Mouse (Mus musculus) stomach, embryonic 16.5 days (tissue): ENCODE data around the gene Pld4. TPM values are rescaled to one million over a fixed set of nuclear protein-coding genes. Genes with fewer than 3 reads are reported as not detected.

Experiments used
- ATAC-seq: fragments of 200-750 bp; cut with Nextera tagmentation; 2 replicates; pipeline ENCODE4 v1.8.0; 2017; ENCODE audit warnings: moderate number of reproducible peaks, moderate TSS enrichment; ENCODE audit not compliant: insufficient read depth, low FRiP score
- H3K27ac ChIP-seq: fragments of 300-500 bp; sonication (generic); 2 replicates; pipeline ENCODE4 v1.5.1; 2014; ENCODE audit warnings: low read length
- H3K27me3 ChIP-seq: fragments of 300-500 bp; sonication (generic); 2 replicates; pipeline ENCODE4 v1.6.1; 2014; ENCODE audit warnings: low read length, control low read depth, mixed read lengths; ENCODE audit not compliant: control insufficient read depth, insufficient read depth
- H3K36me3 ChIP-seq: fragments of 300-500 bp; sonication (generic); 2 replicates; pipeline ENCODE4 v1.6.1; 2014; ENCODE audit warnings: low read length; ENCODE audit not compliant: control insufficient read depth, insufficient read depth
- H3K4me1 ChIP-seq: fragments of 300-500 bp; sonication (generic); 2 replicates; pipeline ENCODE4 v1.6.1; 2014; ENCODE audit warnings: low read length, control low read depth, mixed read lengths; ENCODE audit not compliant: control insufficient read depth, insufficient read depth
- H3K4me2 ChIP-seq: fragments of 300-500 bp; sonication (generic); 2 replicates; pipeline ENCODE4 v1.6.1; 2014; ENCODE audit warnings: low read depth, low read length, mixed read lengths
- H3K4me3 ChIP-seq: fragments of 300-500 bp; sonication (generic); replicated peaks from 2 replicates; pipeline ENCODE4 v1.5.1; 2014; ENCODE audit warnings: mild to moderate bottlenecking, low read length
- H3K9ac ChIP-seq: fragments of 300-500 bp; sonication (generic); 2 replicates; pipeline ENCODE4 v1.6.1; 2014; ENCODE audit warnings: low read length
- H3K9me3 ChIP-seq: fragments of 300-500 bp; sonication (generic); replicated peaks from 2 replicates; pipeline ENCODE4 v1.6.1; 2016; ENCODE audit warnings: low read length, control low read depth; ENCODE audit not compliant: control insufficient read depth
- WGBS: fragments of 180-500 bp; shearing (Covaris S2); extraction: QIAGEN DNeasy Blood & Tissue Kit; methylation state at CpG from one replicate; pipeline ENCODE4 v1.1.7; 2014; 5-methylcytosine and 5-hydroxymethylcytosine counted together
- polyA plus RNA-seq: library from polyadenylated mRNA; unstranded; fragments of >200 nt; fragmentation: Nextera tagmentation; extraction: Ambion mirVana; gene quantifications from 2 replicates; pipeline ENCODE4 v1.2.1, GENCODE M21; 2015

Gene Pld4
- polyA plus RNA-seq, 1 experiment from 2014 or later: 17.1 TPM

GRCm38 (mm10) chr12:112723028-112723330, 37.5 kb upstream of the Pld4 start:
- WGBS: 15% methylated on average over 5 of the region's 5 CpGs
- H3K9me3 ChIP-seq: no peaks in the 10 kb centered on the region
- H3K27ac ChIP-seq: peak overlapping the region; percentile 92
- peak overlapping the region; percentile 85 for H3K4me2 ChIP-seq
- no peaks in the 10 kb centered on the region for H3K36me3 ChIP-seq
- peaks cover 18% of the 10 kb centered on the region for H3K4me1 ChIP-seq
- H3K4me3 ChIP-seq: peak overlapping the region; percentile 73
- no peaks in the 10 kb centered on the region for H3K27me3 ChIP-seq
- H3K9ac ChIP-seq: peak overlapping the region; percentile 90
- ATAC-seq: no peak

GRCm38 (mm10) chr12:112723445-112723844, 37.0 kb upstream of the Pld4 start:
- H3K4me3 ChIP-seq: peak overlapping the region; percentile 73
- H3K27me3 ChIP-seq: no peaks in the 10 kb centered on the region
- H3K27ac ChIP-seq: no peak overlapping the region
- peaks cover 20% of the 10 kb centered on the region for H3K4me1 ChIP-seq
- H3K9ac ChIP-seq: peak overlapping the region; percentile 90
- no peaks in the 10 kb centered on the region for H3K9me3 ChIP-seq
- WGBS: 80% methylated on average over 6 of the region's 6 CpGs
- H3K4me2 ChIP-seq: peak overlapping the region; percentile 85
- no peak for ATAC-seq
- no peaks in the 10 kb centered on the region for H3K36me3 ChIP-seq

DNA sequence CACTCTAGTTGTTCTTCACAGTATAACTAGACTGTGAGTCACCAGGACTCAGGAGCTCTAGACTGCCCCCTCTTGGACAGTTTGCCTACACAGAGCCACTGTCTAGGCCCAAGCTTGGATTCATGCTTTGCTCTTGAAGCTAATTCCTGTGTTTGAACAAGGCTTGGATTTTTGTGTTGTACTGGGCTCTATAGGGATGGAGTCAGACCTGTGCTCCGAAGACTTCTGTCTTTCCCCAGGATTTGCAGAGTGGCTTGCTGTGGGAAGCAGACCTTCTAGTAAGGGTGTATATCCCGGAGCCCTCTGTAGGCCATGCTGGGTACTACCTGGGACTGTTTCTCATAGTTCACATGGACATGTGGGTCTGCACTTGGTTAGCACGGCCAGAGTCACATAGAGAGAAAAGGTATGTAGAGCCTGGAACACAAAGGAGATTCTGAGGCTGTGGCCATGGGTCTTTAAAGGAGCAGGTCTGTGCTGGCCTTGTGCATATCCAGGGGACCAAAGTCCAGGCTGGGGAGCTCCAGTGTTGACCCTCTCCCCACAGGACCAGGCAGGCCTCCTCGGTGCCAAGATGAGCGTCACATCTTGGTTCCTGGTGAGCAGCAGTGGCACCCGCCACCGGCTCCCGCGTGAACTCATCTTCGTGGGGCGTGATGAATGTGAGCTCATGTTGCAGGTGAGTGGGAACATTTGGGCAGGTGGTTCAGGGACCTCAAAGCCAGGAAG, 36.2 kb upstream of the Pld4 start:
- WGBS: 76% methylated on average over 11 of the region's 11 CpGs
- ATAC-seq: no peak
- H3K4me3 ChIP-seq: no peak overlapping the region
- H3K27ac ChIP-seq: no peak overlapping the region
- H3K4me1 ChIP-seq: peaks cover 24% of the 10 kb centered on the region
- no peak overlapping the region; the same call in 1 of the 2 replicates for H3K4me2 ChIP-seq
- no peaks in the 10 kb centered on the region for H3K9me3 ChIP-seq
- H3K9ac ChIP-seq: no peak overlapping the region
- no peaks in the 10 kb centered on the region for H3K27me3 ChIP-seq
- no peaks in the 10 kb centered on the region for H3K36me3 ChIP-seq

DNA sequence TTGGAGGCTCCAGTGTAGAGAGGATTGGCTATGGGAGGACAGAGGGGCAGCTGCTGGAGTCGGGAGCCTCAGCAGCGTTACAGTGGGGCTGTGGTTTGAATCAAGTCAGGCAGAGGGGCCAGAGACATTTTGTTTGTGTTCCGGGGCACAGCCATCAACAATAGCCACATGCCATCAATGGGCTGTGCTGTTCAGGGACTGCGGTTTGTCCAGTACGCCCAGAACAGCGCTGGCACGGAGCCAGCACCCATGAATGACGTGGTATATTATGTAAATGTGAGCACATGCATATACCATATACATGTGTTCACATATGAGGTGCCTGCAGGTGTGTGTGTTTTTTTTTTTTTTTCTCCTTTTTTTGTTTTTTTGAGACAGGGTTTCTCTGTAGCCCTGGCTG, 32.7 kb upstream of the Pld4 start:
- no peak for ATAC-seq
- Histone ChIP-seq H3K9ac (no peak overlapping the region), H3K4me3 (no peak overlapping the region), H3K4me1 (peaks cover 27% of the 10 kb centered on the region), H3K9me3 (no peaks in the 10 kb centered on the region), H3K27ac (peak overlapping the region; percentile 38; the same call in 1 of the 2 replicates), H3K27me3 (no peaks in the 10 kb centered on the region), H3K36me3 (peaks cover 6% of the 10 kb centered on the region), H3K4me2 (no peak overlapping the region)
- WGBS: 64% methylated on average over 8 of the region's 8 CpGs

- no peaks in the 10 kb centered on the region for H3K9me3 ChIP-seq
- peak overlapping the region; percentile 70; the same call in 1 of the 2 replicates for H3K27ac ChIP-seq
- H3K36me3 ChIP-seq: peaks cover 10% of the 10 kb centered on the region
- no peaks in the 10 kb centered on the region for H3K27me3 ChIP-seq
- H3K4me3 ChIP-seq: no peak overlapping the region
- H3K4me2 ChIP-seq: no peak overlapping the region
- H3K4me1 ChIP-seq: peaks cover 10% of the 10 kb centered on the region
- H3K9ac ChIP-seq: no peak overlapping the region
- WGBS: 65% methylated on average over 14 of the region's 14 CpGs
- ATAC-seq: peak; percentile 67; the same call in 1 of the 2 replicates
Measured at GRCm38 (mm10) chr12:112730808-112731207, 29.6 kb upstream of the Pld4 start.

- Histone ChIP-seq H3K27ac (no peak overlapping the region), H3K4me2 (no peak overlapping the region), H3K9ac (no peak overlapping the region), H3K4me1 (peaks cover 10% of the 10 kb centered on the region), H3K4me3 (no peak overlapping the region), H3K36me3 (peaks cover 15% of the 10 kb centered on the region), H3K27me3 (no peaks in the 10 kb centered on the region), H3K9me3 (no peaks in the 10 kb centered on the region)
- WGBS: 92% methylated on average over 10 of the region's 10 CpGs
- ATAC-seq: no peak
Measured at GRCm38 (mm10) chr12:112732591-112732990, 27.9 kb upstream of the Pld4 start.

DNA sequence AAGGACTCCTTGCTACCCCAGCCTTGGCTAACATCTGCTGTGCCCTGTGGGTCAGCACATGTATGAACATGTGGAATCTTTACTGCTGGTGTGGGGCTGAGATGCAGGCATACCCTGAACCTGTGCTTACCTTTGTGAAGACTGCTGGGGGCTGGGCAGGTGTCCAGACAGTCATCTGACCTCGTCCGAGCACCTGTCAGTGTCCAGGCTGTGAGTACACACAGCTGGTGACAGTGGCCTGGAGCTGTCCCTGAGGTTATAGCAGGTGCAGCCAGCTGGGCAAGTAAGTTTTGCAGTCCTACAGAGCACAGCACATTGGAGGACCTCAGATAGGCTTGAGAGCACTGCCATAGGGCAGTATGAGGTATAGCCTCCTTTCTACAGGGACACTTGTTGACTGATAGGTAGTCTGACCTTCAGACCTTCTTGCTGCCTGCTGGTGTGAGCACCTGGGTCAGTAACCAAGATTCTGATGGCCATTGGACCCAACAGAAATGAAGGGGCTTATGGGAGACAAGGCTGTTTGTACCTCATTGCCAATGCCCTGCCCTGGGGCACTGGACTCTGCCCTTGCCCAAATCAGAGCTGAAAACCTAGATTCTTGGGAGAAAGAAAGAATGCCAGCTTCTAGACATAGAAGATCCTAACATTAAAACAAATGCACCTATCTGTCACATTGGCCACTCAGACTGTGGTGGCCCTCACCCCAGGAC, 26.2 kb upstream of the Pld4 start:
- Histone ChIP-seq H3K4me1 (peaks cover 3% of the 10 kb centered on the region; the same call in 1 of the 2 replicates), H3K36me3 (peaks cover 22% of the 10 kb centered on the region), H3K4me3 (no peak overlapping the region), H3K27ac (no peak overlapping the region), H3K4me2 (no peak overlapping the region), H3K9ac (no peak overlapping the region), H3K27me3 (no peaks in the 10 kb centered on the region), H3K9me3 (no peaks in the 10 kb centered on the region)
- ATAC-seq: no peak
- 67% methylated on average over 2 of the region's 2 CpGs for WGBS

GRCm38 (mm10) chr12:112734881-112735655, 25.4 kb upstream of the Pld4 start:
- ATAC-seq: no peak
- H3K4me2 ChIP-seq: no peak overlapping the region
- H3K27ac ChIP-seq: no peak overlapping the region
- H3K4me1 ChIP-seq: 0 out of 2 replicates have a peak, but pooled peaks cover 3% of the 10 kb centered on the region
- H3K36me3 ChIP-seq: peaks cover 23% of the 10 kb centered on the region
- WGBS: 87% methylated on average over 19 of the region's 19 CpGs
- H3K9me3 ChIP-seq: no peaks in the 10 kb centered on the region
- H3K9ac ChIP-seq: no peak overlapping the region
- no peak overlapping the region for H3K4me3 ChIP-seq
- H3K27me3 ChIP-seq: no peaks in the 10 kb centered on the region
